Mouse (Mus musculus): ENCODE data around the gene Pcp2. TPM values are rescaled to one million over a fixed set of nuclear protein-coding genes. Genes with fewer than 3 reads are reported as not detected.

Pcp2 gene
- polyA plus RNA-seq (2015; fragmentation: Nextera tagmentation; extraction: Ambion mirVana), result 0.58 TPM in 1 of 2 replicates, not detected in the other

DNA sequence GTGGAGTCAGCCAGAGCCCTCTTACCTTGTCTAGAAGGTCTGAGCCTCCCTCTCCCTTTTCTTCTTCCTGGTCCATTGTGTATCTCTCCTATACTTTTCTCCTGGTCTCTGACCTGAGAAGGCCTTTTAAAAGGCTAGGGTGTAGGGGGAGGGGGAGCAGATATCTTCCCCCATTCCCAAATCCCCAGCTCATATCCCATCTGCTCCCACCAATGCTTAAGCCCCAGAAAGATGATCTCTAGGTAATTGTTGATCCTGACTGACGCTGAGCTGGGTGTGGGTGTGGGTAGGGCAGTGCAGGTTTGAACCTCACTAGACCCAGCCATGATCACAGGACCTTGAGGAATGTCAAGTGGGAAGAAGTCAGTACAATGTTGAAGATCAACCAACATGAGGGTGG, at the start of gene Pcp2:
Gene Pcp2, minus strand, starts transcription at position 101 of the 400 bp plus-strand sequence.
- 0 out of 2 replicates have a peak, but pooled peaks cover 3% of the 10 kb centered on the region for H3K36me3 ChIP-seq
- no peak within 1 kb of the TSS for H3K27ac ChIP-seq (replicated peaks)
- H3K9ac ChIP-seq, result no peak within 1 kb of the TSS
- peaks cover 22% of the 10 kb centered on the region; the same call in 1 of the 2 replicates for H3K27me3 ChIP-seq
- WGBS, result 65% methylated on average over 1 of the region's 1 CpGs
- H3K4me1 ChIP-seq (replicated peaks), result peaks cover 13% of the 10 kb centered on the region
- no peak within 1 kb of the TSS for H3K4me2 ChIP-seq
- no peak within 1 kb of the TSS for H3K4me3 ChIP-seq
- ATAC-seq (ENCODE audit: low read depth), result no peak
- H3K9me3 ChIP-seq, result no peaks in the 10 kb centered on the region

DNA sequence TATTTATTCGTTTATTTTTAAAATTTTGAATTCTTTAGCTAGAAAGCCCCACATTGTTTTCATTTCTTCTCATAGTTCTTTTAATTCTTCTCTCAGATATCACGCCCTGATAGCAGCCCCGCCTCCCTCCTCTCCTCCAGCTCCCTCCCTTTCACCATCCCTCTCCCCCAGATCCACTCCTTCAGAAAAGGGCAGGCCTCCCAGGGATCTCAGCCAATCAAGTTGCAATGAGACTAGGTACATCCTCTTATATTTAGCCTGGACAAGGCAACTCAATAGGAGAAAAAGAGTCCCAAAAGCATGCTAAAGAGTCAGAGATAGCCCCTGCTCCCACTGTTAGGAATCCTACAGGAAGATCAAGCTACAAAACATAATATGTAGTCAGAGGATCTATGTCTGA, 49.3 kb upstream of the Pcp2 start:
- Histone ChIP-seq H3K9me3 (no peaks in the 10 kb centered on the region), H3K4me2 (no peak overlapping the region), H3K9ac (no peak overlapping the region), H3K27me3 (no peaks in the 10 kb centered on the region), H3K4me3 (no peak overlapping the region), H3K27ac (replicated peaks) (no peak overlapping the region), H3K36me3 (peaks cover 11% of the 10 kb centered on the region), H3K4me1 (replicated peaks) (peaks cover 29% of the 10 kb centered on the region)
- 60% methylated on average over 3 of the region's 3 CpGs for WGBS
- ATAC-seq (ENCODE audit: low read depth), result no peak

DNA sequence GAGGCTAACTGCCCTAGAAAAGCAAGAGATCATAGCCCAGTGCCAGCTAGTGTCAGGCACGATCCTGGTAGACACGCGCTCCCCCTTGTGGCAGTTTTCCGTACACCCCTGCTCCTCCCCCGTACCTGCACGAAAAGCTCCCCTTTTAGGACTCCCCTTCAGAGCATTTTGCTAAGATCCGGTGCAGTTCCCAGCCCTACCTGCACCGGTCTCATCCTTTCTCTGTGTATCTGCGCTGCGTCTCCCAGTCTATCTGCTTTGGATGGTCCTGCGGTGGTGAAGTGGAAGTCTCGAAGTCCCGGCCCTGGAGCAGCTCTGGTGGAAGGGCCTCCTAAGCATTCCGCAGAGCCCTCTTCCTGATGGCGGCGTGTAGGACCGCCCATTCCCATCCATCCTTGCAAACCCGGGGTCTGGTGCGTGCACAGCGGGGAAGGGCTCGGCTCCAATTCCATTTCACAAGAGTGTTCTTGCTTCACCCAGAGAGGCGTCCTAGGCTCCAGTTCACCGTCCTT, 46.7 kb upstream of the Pcp2 start, which contains the start of gene Fcor:
Gene Fcor, minus strand, starts transcription at position 383 of the 512 bp plus-strand sequence.
- 1% methylated on average over 23 of the region's 23 CpGs for WGBS
- H3K4me3 ChIP-seq, result peak within 1 kb of the TSS; percentile 50
- H3K36me3 ChIP-seq, result no peaks in the 10 kb centered on the region
- H3K9ac ChIP-seq, result peak within 1 kb of the TSS; percentile 72
- peak within 1 kb of the TSS; percentile 76 for H3K27ac ChIP-seq (replicated peaks)
- peak; percentile 88 for ATAC-seq (ENCODE audit: low read depth)
- H3K4me1 ChIP-seq (replicated peaks), result peaks cover 12% of the 10 kb centered on the region
- H3K9me3 ChIP-seq, result no peaks in the 10 kb centered on the region
- H3K27me3 ChIP-seq, result no peaks in the 10 kb centered on the region
- peak within 1 kb of the TSS; percentile 58 for H3K4me2 ChIP-seq

DNA sequence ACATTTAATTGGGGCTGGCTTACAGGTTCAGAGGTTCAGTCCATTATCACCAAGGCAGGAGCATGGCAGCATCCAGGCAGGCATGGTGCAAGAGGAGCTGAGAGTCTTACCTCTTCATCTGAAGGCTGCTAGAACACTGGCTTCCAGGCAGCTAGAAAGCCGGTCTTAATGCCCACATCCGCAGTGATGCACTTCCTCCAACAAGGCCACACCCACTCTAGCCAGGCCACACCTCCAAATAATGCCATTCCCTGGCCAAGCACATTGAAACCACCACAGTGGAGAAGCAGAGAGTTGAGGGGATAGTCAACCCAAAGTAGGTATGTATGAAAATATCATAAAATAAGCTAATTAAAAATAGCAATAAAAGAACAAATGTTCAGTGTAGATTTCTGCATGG, 45.0 kb upstream of the Pcp2 start:
- ATAC-seq (ENCODE audit: low read depth), result no peak
- 85% methylated on average over 2 of the region's 2 CpGs for WGBS
- Histone ChIP-seq H3K9ac (no peak overlapping the region), H3K4me2 (no peak overlapping the region), H3K4me3 (no peak overlapping the region), H3K27ac (replicated peaks) (no peak overlapping the region), H3K27me3 (no peaks in the 10 kb centered on the region), H3K36me3 (no peaks in the 10 kb centered on the region), H3K9me3 (no peaks in the 10 kb centered on the region), H3K4me1 (replicated peaks) (peaks cover 12% of the 10 kb centered on the region; the same call in 1 of the 2 replicates)

DNA sequence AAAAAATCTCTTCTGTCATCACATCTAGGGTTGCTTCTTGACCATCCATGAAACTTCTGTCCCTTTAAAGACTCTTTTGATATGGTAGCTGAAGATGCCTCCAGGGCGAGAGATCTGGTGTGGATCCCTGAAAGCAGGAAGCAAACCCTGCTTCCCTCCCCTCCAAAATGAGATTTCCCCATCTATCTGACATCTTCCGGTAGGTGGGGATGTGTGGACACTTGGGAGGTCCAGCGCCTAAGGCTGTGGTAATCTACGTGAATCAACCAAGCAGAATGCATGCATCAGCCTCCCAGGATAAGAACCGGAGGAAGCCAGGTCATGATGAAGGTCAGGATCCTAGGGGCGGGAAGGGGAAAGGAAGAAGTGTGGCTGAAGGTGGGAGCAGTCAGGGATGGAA, 40.2 kb upstream of the Pcp2 start, which contains the start of gene Mcemp1:
Gene Mcemp1, plus strand, starts transcription at position 248 of the 400 bp plus-strand sequence.
- no peaks in the 10 kb centered on the region for H3K9me3 ChIP-seq
- no peaks in the 10 kb centered on the region for H3K4me1 ChIP-seq (replicated peaks)
- 79% methylated on average over 6 of the region's 6 CpGs for WGBS
- no peak within 1 kb of the TSS for H3K9ac ChIP-seq
- no peak within 1 kb of the TSS for H3K4me3 ChIP-seq
- H3K27ac ChIP-seq (replicated peaks), result no peak within 1 kb of the TSS
- ATAC-seq (ENCODE audit: low read depth), result no peak
- H3K27me3 ChIP-seq, result no peaks in the 10 kb centered on the region
- H3K36me3 ChIP-seq, result no peaks in the 10 kb centered on the region
- H3K4me2 ChIP-seq, result no peak within 1 kb of the TSS

DNA sequence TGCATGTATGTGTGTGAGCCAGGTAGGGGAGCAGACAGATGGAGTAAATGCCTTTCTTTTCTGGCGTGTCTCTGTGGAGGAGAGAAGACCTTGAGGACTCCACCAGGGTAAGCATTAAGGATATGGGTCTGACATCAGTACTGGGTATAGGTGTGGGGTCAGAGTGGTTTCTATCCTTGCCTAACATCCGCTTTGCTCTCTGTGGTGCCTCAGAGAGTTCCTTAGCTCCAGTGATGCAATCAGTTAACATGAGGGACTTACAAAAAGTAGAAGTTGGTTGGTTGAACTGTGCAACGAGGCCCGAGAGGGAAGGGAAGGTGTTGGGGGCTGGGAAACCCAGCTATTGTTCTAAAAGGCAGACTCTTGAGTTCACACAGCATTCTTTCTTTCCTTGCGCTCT, 39.1 kb upstream of the Pcp2 start:
- Histone ChIP-seq H3K36me3 (no peaks in the 10 kb centered on the region), H3K9me3 (no peaks in the 10 kb centered on the region), H3K4me3 (no peak overlapping the region), H3K9ac (no peak overlapping the region), H3K4me2 (no peak overlapping the region), H3K27me3 (no peaks in the 10 kb centered on the region), H3K27ac (replicated peaks) (no peak overlapping the region), H3K4me1 (replicated peaks) (no peaks in the 10 kb centered on the region)
- no peak for ATAC-seq (ENCODE audit: low read depth)
- WGBS, result 66% methylated on average over 5 of the region's 5 CpGs

DNA sequence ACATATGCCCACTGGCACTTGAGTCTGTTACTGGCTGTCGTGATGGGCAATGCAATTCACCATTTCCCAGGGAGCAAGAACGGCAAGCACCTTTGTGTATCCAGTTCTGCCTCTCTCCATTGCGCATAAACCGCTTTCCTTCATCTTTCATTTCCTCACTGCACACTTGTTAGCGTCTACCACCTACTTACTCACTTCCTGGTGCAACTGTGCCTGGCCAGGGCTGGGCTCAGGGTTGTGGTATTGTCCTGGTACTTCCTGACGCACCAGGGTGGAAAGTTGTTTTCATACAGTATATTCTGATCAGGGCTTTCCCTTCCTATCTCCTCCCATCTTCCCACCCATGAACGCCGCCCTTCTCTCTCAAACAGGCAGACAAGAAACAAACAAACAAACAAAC, 35.5 kb upstream of the Pcp2 start:
- Histone ChIP-seq H3K27ac (replicated peaks) (no peak overlapping the region), H3K36me3 (no peaks in the 10 kb centered on the region), H3K4me1 (replicated peaks) (peaks cover 8% of the 10 kb centered on the region), H3K9ac (no peak overlapping the region), H3K9me3 (no peaks in the 10 kb centered on the region), H3K4me3 (no peak overlapping the region), H3K4me2 (no peak overlapping the region), H3K27me3 (no peaks in the 10 kb centered on the region)
- 87% methylated on average over 8 of the region's 8 CpGs for WGBS
- no peak for ATAC-seq (ENCODE audit: low read depth)

DNA sequence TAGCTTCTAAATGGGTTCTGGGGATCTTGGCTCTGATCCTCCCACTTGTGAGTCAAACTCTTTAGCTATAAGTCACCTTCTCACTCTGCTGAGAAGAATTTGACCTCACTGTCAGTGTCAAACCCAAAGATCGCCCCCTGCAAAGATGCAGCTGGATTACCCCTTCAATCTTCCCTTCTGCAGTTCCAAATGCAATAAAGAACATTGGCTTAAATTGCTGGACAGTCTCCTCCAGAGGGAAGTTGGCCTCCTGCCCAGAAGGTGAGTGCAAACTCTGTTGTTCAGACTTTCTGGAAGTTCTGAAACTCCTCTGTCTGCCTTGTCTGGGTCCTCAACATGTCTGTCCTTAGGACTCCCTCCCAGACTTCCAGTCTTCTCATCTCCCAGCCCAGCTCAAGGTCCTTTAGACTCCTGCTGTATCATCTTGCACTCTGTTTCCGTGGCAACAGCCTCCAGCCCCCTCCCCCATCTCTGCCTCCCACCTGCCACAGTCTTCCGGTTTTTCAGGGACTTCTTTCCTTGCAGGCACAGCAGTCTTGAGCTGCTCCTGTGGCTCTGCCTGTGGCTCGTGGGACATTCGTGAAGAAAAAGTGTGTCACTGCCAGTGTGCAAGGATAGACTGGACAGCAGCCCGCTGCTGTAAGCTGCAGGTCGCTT, 31.5 kb upstream of the Pcp2 start:
- H3K27me3 ChIP-seq, result no peaks in the 10 kb centered on the region
- H3K9ac ChIP-seq, result no peak overlapping the region
- no peak overlapping the region for H3K4me3 ChIP-seq
- peaks cover 8% of the 10 kb centered on the region for H3K4me1 ChIP-seq (replicated peaks)
- H3K36me3 ChIP-seq, result no peaks in the 10 kb centered on the region
- no peak overlapping the region for H3K27ac ChIP-seq (replicated peaks)
- H3K9me3 ChIP-seq, result no peaks in the 10 kb centered on the region
- 26% methylated on average over 7 of the region's 7 CpGs for WGBS
- H3K4me2 ChIP-seq, result no peak overlapping the region
- ATAC-seq (ENCODE audit: low read depth), result no peak

DNA sequence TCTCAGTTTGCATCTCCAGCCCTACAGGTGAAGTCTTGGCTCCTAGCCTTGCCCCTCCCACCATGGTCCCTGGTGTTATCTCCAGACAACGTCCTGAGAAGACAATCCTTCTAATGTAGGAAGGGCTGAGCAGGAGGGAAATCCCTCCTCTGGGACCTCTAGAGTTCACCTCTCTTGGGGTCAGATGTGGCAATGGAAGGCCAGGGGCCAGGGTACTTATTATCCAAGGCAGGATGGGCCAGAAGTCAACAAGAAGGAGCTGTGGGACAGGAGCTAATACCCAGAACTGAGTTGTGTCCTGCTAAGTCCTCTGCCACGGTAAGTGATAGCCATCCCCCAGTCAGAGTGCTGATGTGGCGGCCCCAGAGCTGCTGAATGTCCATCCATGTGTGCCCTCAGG, 30.2 kb upstream of the Pcp2 start, which contains the start of gene Retn:
Gene Retn, plus strand, starts transcription at position 245 of the 400 bp plus-strand sequence.
- WGBS, result 74% methylated on average over 3 of the region's 3 CpGs
- ATAC-seq (ENCODE audit: low read depth), result no peak
- Histone ChIP-seq H3K4me2 (no peak within 1 kb of the TSS), H3K4me1 (replicated peaks) (peaks cover 8% of the 10 kb centered on the region), H3K9me3 (no peaks in the 10 kb centered on the region), H3K36me3 (no peaks in the 10 kb centered on the region), H3K4me3 (no peak within 1 kb of the TSS), H3K9ac (no peak within 1 kb of the TSS), H3K27ac (replicated peaks) (no peak within 1 kb of the TSS), H3K27me3 (no peaks in the 10 kb centered on the region)

DNA sequence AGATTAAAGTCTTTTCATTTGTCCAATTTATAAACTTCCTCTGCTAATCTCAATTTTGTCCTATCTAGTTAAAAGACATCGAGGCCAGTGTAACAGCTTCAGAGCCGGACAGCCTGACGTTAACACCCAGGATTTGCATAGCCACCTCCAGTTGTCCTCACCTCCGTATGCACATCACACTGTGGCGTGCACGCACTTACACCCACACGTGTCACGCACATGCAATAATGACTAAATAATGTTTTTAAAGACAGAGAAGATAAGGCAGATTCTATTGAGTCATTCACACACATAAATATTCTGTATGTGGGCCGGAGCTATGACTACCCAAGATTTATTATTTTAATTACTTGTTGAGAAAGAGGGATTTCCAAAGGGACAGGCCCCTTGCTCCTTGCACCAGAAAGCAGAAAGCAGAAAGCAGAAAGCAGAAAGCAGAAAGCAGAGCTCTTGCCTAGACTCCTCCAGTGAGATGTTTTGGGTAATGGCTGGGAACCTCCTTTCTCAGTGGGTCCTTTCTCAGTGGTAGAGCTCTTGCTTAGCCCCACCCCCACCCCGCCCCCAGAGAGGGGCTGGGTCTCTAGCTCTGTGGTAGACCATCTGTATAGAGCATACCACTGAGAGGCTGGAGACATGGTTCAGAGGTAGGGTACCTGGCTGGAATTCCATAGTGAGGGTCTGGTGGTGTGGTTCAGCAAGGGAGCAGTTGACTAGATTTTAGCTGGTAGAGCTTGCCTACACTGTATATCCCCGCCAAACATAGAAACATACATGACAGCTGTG, 29.6 kb upstream of the Pcp2 start:
- WGBS, result 78% methylated on average over 11 of the region's 11 CpGs
- Histone ChIP-seq H3K9ac (no peak overlapping the region), H3K36me3 (no peaks in the 10 kb centered on the region), H3K4me3 (no peak overlapping the region), H3K27ac (replicated peaks) (no peak overlapping the region), H3K4me2 (no peak overlapping the region), H3K27me3 (no peaks in the 10 kb centered on the region), H3K4me1 (replicated peaks) (peaks cover 8% of the 10 kb centered on the region), H3K9me3 (no peaks in the 10 kb centered on the region)
- ATAC-seq (ENCODE audit: low read depth), result peak; percentile 65

DNA sequence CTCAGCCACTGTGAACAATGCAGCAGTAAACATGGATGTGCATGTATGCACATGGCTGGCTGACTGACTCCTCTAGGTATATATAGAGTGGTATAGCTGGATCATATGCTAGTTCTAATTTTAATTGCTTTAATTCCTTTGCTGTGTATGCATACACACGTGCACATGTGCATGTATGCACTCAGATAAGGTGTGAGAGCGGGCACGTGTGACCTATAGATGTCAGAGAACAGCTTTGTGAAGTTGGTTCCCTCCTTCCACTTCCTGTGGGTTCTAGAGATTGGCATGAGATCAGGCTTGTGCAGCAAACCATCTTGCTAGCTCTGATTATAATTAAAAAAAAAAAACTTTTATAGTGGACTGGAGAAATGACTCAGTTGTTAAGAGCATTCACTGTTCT, 27.5 kb upstream of the Pcp2 start:
- ATAC-seq (ENCODE audit: low read depth), result no peak
- H3K9me3 ChIP-seq, result no peaks in the 10 kb centered on the region
- 67% methylated on average over 3 of the region's 3 CpGs for WGBS

DNA sequence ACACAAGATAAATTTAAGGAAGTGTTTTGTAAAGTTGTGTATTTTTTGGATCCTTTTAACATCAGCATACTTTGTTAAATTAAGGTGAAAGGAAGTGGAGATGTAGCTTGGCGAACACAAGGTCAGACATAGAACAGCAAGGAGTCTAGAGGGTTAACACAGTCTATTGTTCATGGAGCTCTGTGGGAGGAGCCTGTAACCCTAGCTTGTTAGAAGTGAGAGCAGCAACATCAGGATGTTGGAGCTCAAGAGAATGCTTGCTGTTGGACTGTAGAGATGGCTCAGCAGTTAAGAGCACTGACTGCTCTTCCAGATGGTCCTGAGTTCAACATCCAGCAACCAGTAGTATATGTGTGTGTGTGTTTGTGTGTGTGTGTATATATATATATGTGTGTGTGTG, 23.6 kb upstream of the Pcp2 start:
- ATAC-seq (ENCODE audit: low read depth), result no peak
- no peak overlapping the region for H3K4me2 ChIP-seq
- H3K9ac ChIP-seq, result no peak overlapping the region
- H3K4me1 ChIP-seq (replicated peaks), result no peaks in the 10 kb centered on the region
- no peak overlapping the region for H3K27ac ChIP-seq (replicated peaks)
- H3K27me3 ChIP-seq, result no peaks in the 10 kb centered on the region
- 39% methylated on average over 1 of the region's 1 CpGs for WGBS
- no peak overlapping the region for H3K4me3 ChIP-seq
- H3K36me3 ChIP-seq, result no peaks in the 10 kb centered on the region
- no peaks in the 10 kb centered on the region for H3K9me3 ChIP-seq

More for the DNA sequence above, 27.5 kb upstream of the Pcp2 start:
- no peak overlapping the region for H3K27ac ChIP-seq (replicated peaks)
- peaks cover 8% of the 10 kb centered on the region for H3K4me1 ChIP-seq (replicated peaks)
- no peak overlapping the region for H3K4me2 ChIP-seq
- no peak overlapping the region for H3K4me3 ChIP-seq
- no peak overlapping the region for H3K9ac ChIP-seq
- no peaks in the 10 kb centered on the region for H3K27me3 ChIP-seq
- no peaks in the 10 kb centered on the region for H3K36me3 ChIP-seq

Measured in neural tube, embryonic 13.5 days (tissue).